ENCODE assay signal across 41 mouse cellular contexts in the genomic region with DNA sequence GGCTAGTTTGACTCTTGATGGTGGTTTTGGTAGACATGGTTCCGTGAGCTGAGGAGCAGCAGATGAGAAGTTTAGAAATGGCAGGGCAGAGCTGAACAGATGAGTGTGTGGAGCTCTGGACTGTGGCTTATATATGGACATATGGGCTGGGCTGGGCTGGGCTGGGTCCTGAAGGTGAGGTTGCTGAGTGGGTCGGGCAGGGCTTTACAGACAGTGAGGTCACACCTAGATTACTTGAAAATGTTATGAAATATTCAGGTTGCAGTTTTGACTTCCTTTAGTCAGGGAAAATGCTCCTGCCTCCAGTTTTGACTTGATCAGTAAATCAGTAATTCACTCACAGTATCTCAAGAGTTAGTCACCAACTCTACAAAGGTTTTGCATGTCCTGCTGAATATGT. TPM values are rescaled to one million over a fixed set of nuclear protein-coding genes. Genes with fewer than 3 reads are reported as not detected.
"Had no signal": no experiment of that assay in that cellular context is flagged by ENCODE, and none has a peak within 500 bp of the region (broad histone marks: within the 10 kb centered on the region; RNA-seq: fewer than 3 reads in every experiment).

A gene (minus strand): TSS at position 101 of the 400 bp plus-strand sequence.

- ATAC-seq: hindbrain, embryonic 16.5 days; hindbrain, postnatal 0 days; inflammation-experienced regulatory T-cells, adult 6 months; intestine, embryonic 15.5 days; intestine, embryonic 16.5 days; intestine, postnatal 0 days had no signal

- H3K4me1 ChIP-seq: heart, embryonic 10.5 days; heart, embryonic 12.5 days; heart, embryonic 13.5 days; heart, embryonic 15.5 days; hindbrain, embryonic 10.5 days; hindbrain, embryonic 12.5 days; hindbrain, embryonic 13.5 days; hindbrain, embryonic 15.5 days; intestine, embryonic 15.5 days; kidney, embryonic 15.5 days had no signal

- H3K4me3 ChIP-seq: heart, embryonic 10.5 days; heart, embryonic 12.5 days; heart, embryonic 13.5 days; heart, embryonic 15.5 days; hindbrain, embryonic 10.5 days; hindbrain, embryonic 12.5 days; hindbrain, embryonic 13.5 days; hindbrain, embryonic 15.5 days; intestine, embryonic 15.5 days; kidney, embryonic 15.5 days; layer of hippocampus, adult 2 months had no signal

- H3K27me3 ChIP-seq: heart, embryonic 12.5 days; heart, embryonic 15.5 days; hindbrain, embryonic 12.5 days; hindbrain, embryonic 13.5 days; hindbrain, embryonic 15.5 days; intestine, embryonic 15.5 days; kidney, embryonic 15.5 days had no signal

- H3K4me2 ChIP-seq: heart, embryonic 11.5 days; heart, embryonic 12.5 days; heart, embryonic 13.5 days; heart, embryonic 15.5 days; hindbrain, embryonic 12.5 days; hindbrain, embryonic 13.5 days; hindbrain, embryonic 14.5 days; hindbrain, embryonic 15.5 days; intestine, embryonic 15.5 days; kidney, embryonic 15.5 days had no signal

- H3K27ac ChIP-seq: heart, embryonic 10.5 days; heart, embryonic 13.5 days; heart, embryonic 15.5 days; hindbrain, embryonic 10.5 days; hindbrain, embryonic 12.5 days; hindbrain, embryonic 13.5 days; hindbrain, embryonic 14.5 days; hindbrain, embryonic 15.5 days; hindbrain, postnatal 0 days; intestine, embryonic 15.5 days; kidney, embryonic 15.5 days; kidney, postnatal 0 days; layer of hippocampus, adult 2 months had no signal

- H3K36me3 ChIP-seq: heart, embryonic 10.5 days; heart, embryonic 12.5 days; heart, embryonic 13.5 days; heart, embryonic 15.5 days; hindbrain, embryonic 10.5 days; hindbrain, embryonic 12.5 days; hindbrain, embryonic 13.5 days; hindbrain, embryonic 15.5 days; intestine, embryonic 15.5 days; kidney, embryonic 15.5 days had no signal

- H3K9ac ChIP-seq: heart, embryonic 12.5 days; heart, embryonic 13.5 days; heart, embryonic 15.5 days; hindbrain, embryonic 12.5 days; hindbrain, embryonic 13.5 days; hindbrain, embryonic 14.5 days; hindbrain, embryonic 15.5 days; intestine, embryonic 15.5 days; kidney, embryonic 15.5 days had no signal

- DNase-seq: heart, postnatal 10 days; heart, postnatal 14 days; heart, postnatal 36 days; heart, postnatal 4 days; kidney, adult 11 months; kidney, adult 18-20 months; kidney, adult 2 months; kidney, adult 8-10 months; kidney, adult 9 months; kidney, postnatal 10 days; kidney, postnatal 14 days; kidney, postnatal 25 days; kidney, postnatal 36 days; kidney, postnatal 4 days; layer of hippocampus, adult 9-11 months; layer of hippocampus, postnatal 36 days had no signal

- H3K9me3 ChIP-seq: heart, embryonic 10.5 days; heart, embryonic 12.5 days; heart, embryonic 13.5 days; heart, embryonic 15.5 days; hindbrain, embryonic 10.5 days; hindbrain, embryonic 12.5 days; hindbrain, embryonic 13.5 days; hindbrain, embryonic 15.5 days; intestine, embryonic 15.5 days; kidney, embryonic 15.5 days had no signal

RNA-seq across cellular contexts. Expression of the gene that starts here (rescaled TPM):
- polyA plus RNA-seq: heart, embryonic 10.5 days; heart, embryonic 11.5 days; heart, embryonic 12.5 days; heart, embryonic 13.5 days; heart, embryonic 14.5 days; heart, embryonic 15.5 days; hindbrain, embryonic 10.5 days; hindbrain, embryonic 11.5 days; hindbrain, embryonic 12.5 days; hindbrain, embryonic 13.5 days; hindbrain, embryonic 14.5 days; hindbrain, embryonic 15.5 days; hindbrain, embryonic 16.5 days; hindbrain, postnatal 0 days; intestine, embryonic 14.5 days; intestine, embryonic 15.5 days; intestine, embryonic 16.5 days; kidney, adult 2 months; kidney, embryonic 14.5 days; kidney, embryonic 15.5 days; kidney, embryonic 16.5 days; kidney, postnatal 0 days; large intestine, adult 2 months had no signal
